Mouse (Mus musculus): ENCODE measurements at regions not wholly inside any gene's neighbourhood (a gene's known extent, or its start where the extent isn't known, plus 50 kb on each side); places are given as distances from the start of the nearest gene placed in this dataset.

GRCm38 (mm10) chr9:15175866-15176265, 63.0 kb upstream of the Vstm5 start:
- DNase-seq (ENCODE audit: low read depth): no peak

GRCm38 (mm10) chr9:15175412-15175811, 63.4 kb upstream of the Vstm5 start:
- no peak for DNase-seq (ENCODE audit: low read depth)

GRCm38 (mm10) chr9:15170911-15171310, 59.0 kb upstream of the Hephl1 start:
- DNase-seq (ENCODE audit: low read depth): no peak

GRCm38 (mm10) chr9:15169714-15170113, 57.8 kb upstream of the Hephl1 start:
- DNase-seq (ENCODE audit: low read depth): peak; percentile 10

- no peak for DNase-seq (ENCODE audit: low read depth)
These were observed 57.1 kb upstream of the Hephl1 start for GRCm38 (mm10) chr9:15168961-15169360.

- no peak for DNase-seq (ENCODE audit: low read depth)
These were observed 55.0 kb upstream of the Hephl1 start for GRCm38 (mm10) chr9:15166896-15167295.

GRCm38 (mm10) chr9:15166476-15166875, 54.6 kb upstream of the Hephl1 start:
- DNase-seq (ENCODE audit: low read depth): no peak
